Mouse (Mus musculus): Measurements from ENCODE around the gene Hnf4a.

DNA sequence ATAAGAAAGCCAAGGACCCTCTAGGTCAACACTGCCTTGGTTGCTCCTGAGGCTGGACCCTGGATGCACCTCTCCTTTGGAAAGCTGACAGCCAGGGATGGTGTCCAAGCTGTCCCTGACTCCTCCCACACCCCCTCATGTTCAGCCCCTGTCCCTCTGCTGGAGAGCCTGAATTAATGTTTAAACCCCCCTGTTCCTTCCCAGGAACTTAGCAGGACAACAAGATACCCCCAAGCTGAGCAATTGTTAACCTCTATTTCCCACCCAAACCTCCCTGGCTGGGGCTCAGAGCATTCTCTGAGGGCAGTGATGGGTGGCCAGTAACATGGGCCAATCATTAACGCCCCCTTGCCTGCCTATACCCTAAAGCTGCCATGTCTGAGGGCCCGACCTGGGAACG, 53.6 kb downstream of the Hnf4a start:
- TF ChIP-seq CTCF (IDR thresholded peaks at IDR 0.05; ENCODE audit: low read depth), result no peak
- TF ChIP-seq EP300 (IDR thresholded peaks at IDR 0.05; ENCODE audit: low read depth), result no peak
